Mouse (Mus musculus) bone marrow, adult 2 months (tissue): ENCODE measurements around the gene Gm960. TPM values are rescaled to one million over a fixed set of nuclear protein-coding genes. Genes with fewer than 3 reads are reported as not detected.

Source experiments
- H3K27ac ChIP-seq: fragments of 200-500 bp; 2 replicates; pipeline ENCODE4 v1.5.1; 2012; ENCODE audit warnings: low read depth, mild to moderate bottlenecking, control low read depth, inconsistent platforms, low read length; ENCODE audit not compliant: control insufficient read depth, poor library complexity, insufficient read depth
- H3K4me1 ChIP-seq: fragments of 200-500 bp; 2 replicates; pipeline ENCODE4 v1.6.1; 2011; ENCODE audit warnings: low read length; ENCODE audit not compliant: control insufficient read depth, insufficient read depth
- H3K4me3 ChIP-seq: fragments of 200-500 bp; replicated peaks from 2 replicates; pipeline ENCODE3; 2011; ENCODE audit warnings: mild to moderate bottlenecking, low read depth, low read length, control low read depth; ENCODE audit not compliant: control insufficient read depth
- CTCF ChIP-seq: fragments of 200-500 bp; IDR thresholded peaks from 2 replicates; pipeline ENCODE4 v1.5.1; 2011; ENCODE audit warnings: low read length, control low read depth; ENCODE audit not compliant: control insufficient read depth, insufficient read depth
- POLR2A ChIP-seq: fragments of 200-500 bp; IDR thresholded peaks from 2 replicates; pipeline ENCODE4 v1.6.1; 2011; ENCODE audit warnings: low read depth, mild to moderate bottlenecking, control low read depth, low read length, borderline replicate concordance; ENCODE audit not compliant: control insufficient read depth
- WGBS: fragments of 180-500 bp; shearing (Covaris S2); methylation state at CpG from one replicate; pipeline ENCODE4 v1.1.7; 2018; 5-methylcytosine and 5-hydroxymethylcytosine counted together
- polyA plus RNA-seq: library from polyadenylated mRNA; stranded (reverse); fragments of >200 nt; gene quantifications from 2 replicates; pipeline ENCODE4 v1.2.4, GENCODE M21; 2011; ENCODE audit warnings: low replicate concordance; ENCODE audit not compliant: missing spikeins, insufficient read depth, insufficient read length

Gm960 gene
- polyA plus RNA-seq, 1 experiment: not detected

DNA sequence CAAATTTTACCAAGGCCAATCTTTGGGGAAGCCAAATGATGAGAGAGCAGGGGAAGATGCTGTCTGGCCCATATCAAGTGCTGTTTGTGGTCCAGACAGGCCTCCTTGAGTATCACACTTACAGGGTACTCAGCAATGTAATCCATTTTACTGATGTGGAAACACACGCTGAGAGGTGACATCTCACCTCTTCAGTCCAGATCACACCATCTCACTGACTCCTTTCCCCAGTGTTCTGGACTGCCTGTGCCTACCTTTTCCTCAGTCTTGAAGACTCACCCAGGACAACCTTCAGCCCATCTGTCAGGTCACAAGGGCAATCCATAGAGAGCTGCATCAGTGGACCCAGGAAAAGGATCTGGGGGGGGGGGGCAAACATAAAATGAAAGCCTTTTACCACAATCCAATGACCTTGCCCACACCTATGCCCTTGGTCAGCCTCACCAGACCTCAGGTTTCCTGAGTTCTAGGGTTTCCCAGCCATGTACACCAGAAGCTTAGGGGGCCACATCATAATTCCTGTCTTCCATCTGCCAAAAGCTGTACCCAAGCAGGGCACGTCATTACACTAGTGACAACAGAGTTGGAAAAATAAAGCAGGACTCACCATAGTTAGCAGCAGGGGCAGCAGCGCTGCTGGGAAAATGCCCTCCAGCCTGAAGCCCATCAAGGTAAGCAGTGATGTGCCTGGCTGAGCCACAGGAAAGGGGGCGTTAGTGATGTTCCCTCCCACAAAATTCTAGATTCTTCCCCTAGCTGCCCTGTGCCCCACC, 73.9 kb downstream of the Gm960 start:
- Histone ChIP-seq H3K27ac (peak overlapping the region; percentile 36; the same call in 1 of the 2 replicates), H3K4me3 (peak overlapping the region; percentile 96), H3K4me1 (peaks cover 5% of the 10 kb centered on the region)
- TF ChIP-seq POLR2A (no peak; the same call in 1 of the 2 replicates), CTCF (no peak)
- WGBS: 27% methylated on average over 4 of the region's 4 CpGs

DNA sequence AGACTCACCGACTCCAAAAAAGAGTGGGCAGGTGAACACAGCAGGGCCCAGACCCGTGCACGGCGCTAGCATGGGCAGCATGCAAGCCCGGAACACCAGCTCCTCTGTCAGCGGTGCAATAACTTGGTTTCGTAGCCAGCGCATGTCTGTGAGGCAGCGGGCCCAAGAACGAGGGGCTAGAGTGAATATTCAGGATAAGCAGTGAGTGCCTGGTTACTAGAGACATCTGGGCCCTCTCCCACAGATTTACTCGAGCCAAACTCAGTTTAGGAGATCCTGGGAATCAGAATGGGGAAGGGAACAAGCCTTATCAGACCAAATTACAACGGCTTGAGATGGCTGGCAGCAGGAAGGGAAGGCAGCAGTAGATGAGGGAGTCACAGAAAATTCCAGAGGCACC, 74.5 kb downstream of the Gm960 start:
- no peak for TF ChIP-seq CTCF
- TF ChIP-seq POLR2A: no peak
- WGBS: 90% methylated on average over 12 of the region's 12 CpGs
- no peak overlapping the region for H3K4me3 ChIP-seq
- H3K4me1 ChIP-seq: peaks cover 5% of the 10 kb centered on the region
- H3K27ac ChIP-seq: no peak overlapping the region

- H3K4me1 ChIP-seq: peaks cover 5% of the 10 kb centered on the region
- WGBS: 92% methylated on average over 9 of the region's 9 CpGs
- TF ChIP-seq POLR2A (no peak), CTCF (no peak)
- H3K4me3 ChIP-seq: no peak overlapping the region
- H3K27ac ChIP-seq: no peak overlapping the region
These were observed 75.0 kb downstream of the Gm960 start for GRCm38 (mm10) chr19:4623419-4623818.

DNA sequence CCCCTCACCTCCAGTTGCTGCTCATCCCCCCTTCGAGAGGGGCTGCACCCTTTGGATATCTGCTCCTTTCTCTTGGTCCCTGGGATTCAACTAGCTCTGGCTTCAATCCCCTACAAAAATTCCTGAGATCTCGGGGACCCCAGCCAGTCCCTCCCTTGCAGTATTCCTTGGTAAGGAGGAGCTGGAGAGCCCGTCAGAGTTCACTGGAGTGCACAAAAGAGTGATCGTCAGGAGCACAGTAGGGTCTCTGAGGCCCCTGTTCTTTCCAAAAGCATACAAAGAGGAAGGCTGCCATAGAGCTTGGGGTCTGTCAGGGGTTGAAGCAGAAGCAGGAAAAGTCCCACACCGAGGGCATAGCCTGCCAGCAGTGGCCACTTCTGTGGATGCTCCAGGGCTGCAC, 75.7 kb downstream of the Gm960 start:
- Histone ChIP-seq H3K27ac (no peak overlapping the region), H3K4me1 (peaks cover 5% of the 10 kb centered on the region), H3K4me3 (no peak overlapping the region)
- WGBS: 84% methylated on average over 5 of the region's 5 CpGs
- TF ChIP-seq POLR2A: no peak
- no peak for TF ChIP-seq CTCF

DNA sequence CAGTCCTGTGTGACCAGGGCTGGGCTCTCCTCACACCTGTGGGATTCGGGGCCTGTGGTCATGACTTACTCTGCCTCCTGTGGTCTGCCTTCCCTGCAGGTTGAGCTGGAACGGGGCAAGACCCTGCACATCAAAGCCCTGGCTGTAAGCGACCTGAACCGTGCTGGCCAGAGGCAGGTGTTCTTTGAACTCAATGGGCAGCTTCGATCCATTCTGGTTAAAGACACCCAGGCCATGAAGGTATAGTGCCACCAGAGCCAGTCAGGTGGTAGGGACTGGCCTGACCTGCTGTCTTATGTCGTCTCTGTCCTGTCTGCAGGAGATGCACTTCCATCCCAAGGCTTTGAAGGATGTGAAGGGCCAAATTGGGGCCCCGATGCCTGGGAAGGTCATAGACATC, 77.7 kb downstream of the Gm960 start:
- WGBS: 85% methylated on average over 7 of the region's 7 CpGs
- TF ChIP-seq POLR2A: no peak
- TF ChIP-seq CTCF: no peak
- no peak overlapping the region for H3K27ac ChIP-seq
- H3K4me1 ChIP-seq: peaks cover 3% of the 10 kb centered on the region
- no peak overlapping the region for H3K4me3 ChIP-seq

DNA sequence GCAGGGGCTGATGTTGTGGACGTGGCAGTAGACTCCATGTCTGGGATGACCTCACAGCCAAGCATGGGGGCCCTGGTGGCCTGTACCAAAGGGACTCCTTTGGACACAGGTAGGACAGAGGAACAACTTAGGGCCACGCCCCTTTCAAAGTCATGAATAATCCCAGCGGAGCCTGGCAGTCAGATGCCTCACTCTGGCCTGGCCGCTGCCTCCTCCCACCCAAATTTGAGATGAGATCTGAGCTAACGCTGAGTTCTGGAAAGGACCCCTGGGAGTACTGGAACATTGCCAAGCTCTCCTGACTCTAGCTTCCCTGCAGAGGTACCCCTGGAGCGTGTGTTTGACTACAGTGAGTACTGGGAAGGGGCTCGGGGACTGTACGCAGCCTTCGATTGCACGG, 79.0 kb downstream of the Gm960 start:
- TF ChIP-seq CTCF (no peak), POLR2A (no peak)
- Histone ChIP-seq H3K4me3 (no peak overlapping the region), H3K4me1 (no peaks in the 10 kb centered on the region), H3K27ac (no peak overlapping the region)
- WGBS: 90% methylated on average over 10 of the region's 10 CpGs

GRCm38 (mm10) chr19:4618183-4618582, 80.3 kb downstream of the Gm960 start:
- H3K4me3 ChIP-seq: no peak overlapping the region
- no peaks in the 10 kb centered on the region for H3K4me1 ChIP-seq
- H3K27ac ChIP-seq: no peak overlapping the region
- 50% methylated on average over 18 of the region's 18 CpGs for WGBS
- TF ChIP-seq CTCF (no peak), POLR2A (no peak)

- WGBS: 61% methylated on average over 4 of the region's 4 CpGs
- no peaks in the 10 kb centered on the region for H3K4me1 ChIP-seq
- TF ChIP-seq CTCF (no peak), POLR2A (no peak)
- no peak overlapping the region for H3K27ac ChIP-seq
- H3K4me3 ChIP-seq: no peak overlapping the region
These were observed 81.9 kb downstream of the Gm960 start for GRCm38 (mm10) chr19:4616546-4616945.
